Mouse (Mus musculus) midbrain, embryonic 14.5 days (tissue): ENCODE measurements around the gene Tmx2. TPM values are rescaled to one million over a fixed set of nuclear protein-coding genes. Genes with fewer than 3 reads are reported as not detected.

Source experiments
- ATAC-seq: fragments of 200-750 bp; cut with Nextera tagmentation; 2 replicates; pipeline ENCODE4 v1.8.0; 2017; ENCODE audit warnings: moderate number of reproducible peaks, moderate library complexity; ENCODE audit not compliant: low FRiP score, low TSS enrichment
- DNase-seq: peaks from one replicate; pipeline ENCODE4 v3.0.0-alpha.2; 2015
- H3K27ac ChIP-seq: fragments of 300-500 bp; sonication (generic); replicated peaks from 2 replicates; pipeline ENCODE4 v1.5.1; 2014; ENCODE audit warnings: mild to moderate bottlenecking, low read depth, low read length, moderate library complexity
- H3K27me3 ChIP-seq: fragments of 300-500 bp; sonication (generic); 2 replicates; pipeline ENCODE4 v1.6.1; 2014; ENCODE audit warnings: low read length, control low read depth, mixed read lengths; ENCODE audit not compliant: control insufficient read depth, insufficient read depth
- H3K36me3 ChIP-seq: fragments of 300-500 bp; sonication (generic); 2 replicates; pipeline ENCODE4 v1.6.1; 2014; ENCODE audit warnings: low read length, control low read depth; ENCODE audit not compliant: control insufficient read depth, insufficient read depth
- H3K4me1 ChIP-seq: fragments of 300-500 bp; sonication (generic); 2 replicates; pipeline ENCODE4 v1.6.1; 2014; ENCODE audit warnings: mild to moderate bottlenecking, antibody characterized with exemption, low read length, control low read depth; ENCODE audit not compliant: control insufficient read depth, insufficient read depth
- H3K4me2 ChIP-seq: fragments of 300-500 bp; sonication (generic); 2 replicates; pipeline ENCODE4 v1.6.1; 2014; ENCODE audit warnings: mild to moderate bottlenecking, low read length, moderate library complexity
- H3K4me3 ChIP-seq: fragments of 300-500 bp; sonication (generic); replicated peaks from 2 replicates; pipeline ENCODE4 v1.5.1; 2014; ENCODE audit warnings: low read depth, low read length
- H3K9ac ChIP-seq: fragments of 300-500 bp; sonication (generic); replicated peaks from 2 replicates; pipeline ENCODE4 v1.6.1; 2014; ENCODE audit warnings: mild to moderate bottlenecking, low read length, moderate library complexity
- H3K9me3 ChIP-seq: fragments of 300-500 bp; sonication (generic); 2 replicates; pipeline ENCODE4 v1.6.1; 2016; ENCODE audit warnings: low read length, control low read depth, mixed read lengths; ENCODE audit not compliant: control insufficient read depth
- WGBS: fragments of 180-500 bp; shearing (Covaris S2); extraction: QIAGEN DNeasy Blood & Tissue Kit; methylation state at CpG from one replicate; pipeline ENCODE4 v1.1.7; 2014; 5-methylcytosine and 5-hydroxymethylcytosine counted together
- polyA plus RNA-seq: library from polyadenylated mRNA; unstranded; fragments of >200 nt; fragmentation: Nextera tagmentation; extraction: Ambion mirVana; gene quantifications from 2 replicates; pipeline ENCODE4 v1.2.1, GENCODE M21; 2014

Gene Tmx2
- polyA plus RNA-seq, 1 experiment from 2014 or later = 277 TPM

- Histone ChIP-seq H3K4me2 (no peak overlapping the region), H3K4me1 (no peaks in the 10 kb centered on the region), H3K36me3 (peaks cover 46% of the 10 kb centered on the region), H3K9ac (no peak overlapping the region), H3K9me3 (no peaks in the 10 kb centered on the region), H3K27ac (no peak overlapping the region), H3K27me3 (no peaks in the 10 kb centered on the region), H3K4me3 (no peak overlapping the region)
- 94% methylated on average over 3 of the region's 3 CpGs for WGBS
- DNase-seq = no peak
- ATAC-seq = no peak
These were observed 55.4 kb downstream of the Tmx2 start for GRCm38 (mm10) chr2:84623428-84624119.

GRCm38 (mm10) chr2:84622668-84623067 is 56.3 kb downstream of the Tmx2 start:
- DNase-seq (no peak), ATAC-seq (no peak)
- 87% methylated on average over 2 of the region's 2 CpGs for WGBS
- Histone ChIP-seq H3K27ac (no peak overlapping the region), H3K9me3 (no peaks in the 10 kb centered on the region), H3K4me3 (no peak overlapping the region), H3K27me3 (no peaks in the 10 kb centered on the region), H3K9ac (no peak overlapping the region), H3K4me2 (no peak overlapping the region), H3K4me1 (no peaks in the 10 kb centered on the region), H3K36me3 (peaks cover 48% of the 10 kb centered on the region)

Other genes with a start within 250 kb of the Tmx2 start
- 5.5 and 17.7 TPM in 2 replicates for gene Tfpi, start 202.4 kb downstream of the Tmx2 start, polyA plus RNA-seq
- 21.9 and 33.8 TPM in 2 replicates for gene Ctnnd1, start 28.4 kb downstream of the Tmx2 start, polyA plus RNA-seq
- 0.37 and 0.53 TPM in 2 replicates for gene Btbd18, start 20.1 kb downstream of the Tmx2 start, polyA plus RNA-seq
- 220 and 232 TPM in 2 replicates for gene Selenoh, start 8.4 kb downstream of the Tmx2 start, polyA plus RNA-seq
- not detected in 2 replicates for gene Gm28635, start 1.1 kb downstream of the Tmx2 start, polyA plus RNA-seq
- 55.4 and 56.5 TPM in 2 replicates for gene Med19, start 738 bp downstream of the Tmx2 start, polyA plus RNA-seq
- 21.5 and 21.8 TPM in 2 replicates for gene Zdhhc5, start 36.0 kb upstream of the Tmx2 start, polyA plus RNA-seq
- 23.3 and 25.4 TPM in 2 replicates for gene Clp1, start 48.2 kb upstream of the Tmx2 start, polyA plus RNA-seq
- 23.5 and 24.7 TPM in 2 replicates for gene Ypel4, start 54.9 kb upstream of the Tmx2 start, polyA plus RNA-seq
- gene Gm19426, start 64.5 kb upstream of the Tmx2 start, polyA plus RNA-seq = 2.0 and 3.3 TPM in 2 replicates
- gene Serping1, start 96.3 kb upstream of the Tmx2 start, polyA plus RNA-seq = 19.7 and 33.6 TPM in 2 replicates
- 11.7 and 19.5 TPM in 2 replicates for gene Ube2l6, start 119.7 kb upstream of the Tmx2 start, polyA plus RNA-seq
- not detected in 2 replicates for gene Smtnl1, start 143.5 kb upstream of the Tmx2 start, polyA plus RNA-seq
- gene Timm10, start 147.9 kb upstream of the Tmx2 start, polyA plus RNA-seq = 58.6 and 80.6 TPM in 2 replicates
- gene Slc43a1, start 159.7 kb upstream of the Tmx2 start, polyA plus RNA-seq = 0.90 and 2.4 TPM in 2 replicates
- 4.5 and 5.6 TPM in 2 replicates for gene Rtn4rl2, start 207.6 kb upstream of the Tmx2 start, polyA plus RNA-seq